Mouse (Mus musculus) embryonic fibroblast, embryonic 13.5 days (primary cell): ENCODE measurements around the gene Osgepl1.

Experiments
- CTCF ChIP-seq: IDR thresholded peaks from 2 replicates; pipeline ENCODE4 v1.5.1; 2011; ENCODE audit warnings: mild to moderate bottlenecking, control low read depth, low read length, moderate library complexity, borderline replicate concordance; ENCODE audit not compliant: insufficient read depth
- POLR2A ChIP-seq: IDR thresholded peaks from 2 replicates; pipeline ENCODE4 v1.6.1; 2011; ENCODE audit warnings: low read depth, mild to moderate bottlenecking, control low read depth, low read length, moderate library complexity

GRCm38 (mm10) chr1:53321662-53322344 is 8.4 kb downstream of the Osgepl1 start:
- TF ChIP-seq CTCF (no peak), POLR2A (no peak)
